Mouse (Mus musculus) stomach, postnatal 0 days (tissue): ENCODE results near the gene Fto. TPM values are rescaled to one million over a fixed set of nuclear protein-coding genes. Genes with fewer than 3 reads are reported as not detected.

Experiments used
- ATAC-seq: fragments of 200-750 bp; cut with Nextera tagmentation; 2 replicates; pipeline ENCODE4 v1.8.0; 2017; ENCODE audit not compliant: low FRiP score, low TSS enrichment
- DNase-seq: peaks from one replicate; pipeline ENCODE4 v3.0.0-alpha.2; 2016; ENCODE audit warnings: low spot score
- H3K27ac ChIP-seq: fragments of 300-500 bp; sonication (generic); replicated peaks from 2 replicates; pipeline ENCODE4 v1.5.1; 2014; ENCODE audit warnings: mild to moderate bottlenecking, control low read depth
- H3K27me3 ChIP-seq: fragments of 300-500 bp; sonication (generic); 2 replicates; pipeline ENCODE4 v1.6.1; 2014; ENCODE audit warnings: low read length; ENCODE audit not compliant: control insufficient read depth, insufficient read depth
- H3K36me3 ChIP-seq: fragments of 300-500 bp; sonication (generic); 2 replicates; pipeline ENCODE4 v1.6.1; 2014; ENCODE audit warnings: low read length, mixed read lengths; ENCODE audit not compliant: control insufficient read depth, insufficient read depth
- H3K4me1 ChIP-seq: fragments of 300-500 bp; sonication (generic); replicated peaks from 2 replicates; pipeline ENCODE4 v1.6.1; 2014; ENCODE audit warnings: antibody characterized with exemption; ENCODE audit not compliant: control insufficient read depth, insufficient read depth
- H3K4me2 ChIP-seq: fragments of 300-500 bp; sonication (generic); replicated peaks from 2 replicates; pipeline ENCODE4 v1.6.1; 2014; ENCODE audit warnings: low read depth, mild to moderate bottlenecking, control low read depth, moderate library complexity
- H3K4me3 ChIP-seq: fragments of 300-500 bp; sonication (generic); 2 replicates; pipeline ENCODE4 v1.5.1; 2014; ENCODE audit warnings: low read depth, low read length, control low read depth
- H3K9ac ChIP-seq: fragments of 300-500 bp; sonication (generic); 2 replicates; pipeline ENCODE4 v1.6.1; 2014; ENCODE audit warnings: mild to moderate bottlenecking, low read length, control low read depth, mixed read lengths
- H3K9me3 ChIP-seq: fragments of 300-500 bp; sonication (generic); 2 replicates; pipeline ENCODE4 v1.6.1; 2016; ENCODE audit warnings: low read length; ENCODE audit not compliant: control insufficient read depth
- CTCF ChIP-seq: IDR thresholded peaks from 2 replicates; pipeline ENCODE4 v1.5.1; 2016; ENCODE audit warnings: antibody characterized with exemption, low read depth, mild to moderate bottlenecking, moderate library complexity
- EP300 ChIP-seq: optimal IDR thresholded peaks from 2 replicates; pipeline ENCODE3; 2016; ENCODE audit warnings: antibody characterized with exemption
- WGBS: fragments of 180-500 bp; shearing (Covaris S2); extraction: QIAGEN DNeasy Blood & Tissue Kit; methylation state at CpG from one replicate; pipeline ENCODE4 v1.1.7; 2014; 5-methylcytosine and 5-hydroxymethylcytosine counted together
- polyA plus RNA-seq: library from polyadenylated mRNA; unstranded; fragments of >200 nt; fragmentation: Nextera tagmentation; extraction: Ambion mirVana; gene quantifications from 2 replicates; pipeline ENCODE4 v1.2.1, GENCODE M21; 2015

Fto gene
- polyA plus RNA-seq, 1 experiment from 2014 or later = 25.7 TPM

- H3K9ac ChIP-seq = no peak overlapping the region
- no peak for DNase-seq
- 74% methylated on average over 8 of the region's 8 CpGs for WGBS
Measured at GRCm38 (mm10) chr8:91509206-91509899, 196.0 kb downstream of the Fto start.

GRCm38 (mm10) chr8:91509900-91510260 lies 196.6 kb downstream of the Fto start:
- TF ChIP-seq CTCF = no peak

More at GRCm38 (mm10) chr8:91509206-91509899, 196.0 kb downstream of the Fto start:
- no peak for TF ChIP-seq CTCF
- no peak for TF ChIP-seq EP300
- no peak overlapping the region for H3K4me2 ChIP-seq
- ATAC-seq = no peak
- H3K27me3 ChIP-seq = no peaks in the 10 kb centered on the region
- H3K4me1 ChIP-seq = peaks cover 19% of the 10 kb centered on the region
- H3K9me3 ChIP-seq = no peaks in the 10 kb centered on the region
- H3K36me3 ChIP-seq = no peaks in the 10 kb centered on the region
- no peak overlapping the region for H3K4me3 ChIP-seq
- no peak overlapping the region for H3K27ac ChIP-seq

GRCm38 (mm10) chr8:91510716-91511115 lies 197.4 kb downstream of the Fto start:
- peaks cover 12% of the 10 kb centered on the region for H3K4me1 ChIP-seq
- H3K27me3 ChIP-seq = no peaks in the 10 kb centered on the region
- 60% methylated on average over 5 of the region's 5 CpGs for WGBS
- H3K9me3 ChIP-seq = no peaks in the 10 kb centered on the region
- H3K36me3 ChIP-seq = no peaks in the 10 kb centered on the region
- H3K4me2 ChIP-seq = no peak overlapping the region
- no peak overlapping the region for H3K9ac ChIP-seq
- no peak for TF ChIP-seq CTCF
- TF ChIP-seq EP300 = no peak
- H3K27ac ChIP-seq = no peak overlapping the region
- H3K4me3 ChIP-seq = no peak overlapping the region
- no peak for ATAC-seq
- no peak for DNase-seq

More at GRCm38 (mm10) chr8:91509900-91510260, 196.6 kb downstream of the Fto start:
- ATAC-seq (no peak), DNase-seq (no peak)
- H3K27me3 ChIP-seq = no peaks in the 10 kb centered on the region
- no peak overlapping the region for H3K9ac ChIP-seq
- H3K4me1 ChIP-seq = peaks cover 15% of the 10 kb centered on the region
- H3K36me3 ChIP-seq = no peaks in the 10 kb centered on the region
- no peak overlapping the region for H3K4me3 ChIP-seq
- WGBS = 63% methylated on average over 6 of the region's 6 CpGs
- H3K9me3 ChIP-seq = no peaks in the 10 kb centered on the region
- no peak overlapping the region for H3K4me2 ChIP-seq
- no peak overlapping the region for H3K27ac ChIP-seq

GRCm38 (mm10) chr8:91511943-91512342 lies 198.6 kb downstream of the Fto start:
- Histone ChIP-seq H3K36me3 (no peaks in the 10 kb centered on the region), H3K27me3 (no peaks in the 10 kb centered on the region), H3K9ac (no peak overlapping the region), H3K4me1 (peaks cover 10% of the 10 kb centered on the region; the same call in 1 of the 2 replicates), H3K4me3 (no peak overlapping the region), H3K9me3 (no peaks in the 10 kb centered on the region), H3K27ac (no peak overlapping the region), H3K4me2 (no peak overlapping the region)
- TF ChIP-seq CTCF (no peak), EP300 (no peak)
- no peak for ATAC-seq
- WGBS = 89% methylated on average over 4 of the region's 4 CpGs
- no peak for DNase-seq

GRCm38 (mm10) chr8:91514752-91515478 lies 201.6 kb downstream of the Fto start:
- H3K4me2 ChIP-seq = no peak overlapping the region
- H3K27me3 ChIP-seq = no peaks in the 10 kb centered on the region
- no peak overlapping the region for H3K27ac ChIP-seq
- H3K9me3 ChIP-seq = no peaks in the 10 kb centered on the region
- DNase-seq (no peak), ATAC-seq (no peak)
- H3K4me3 ChIP-seq = no peak overlapping the region
- TF ChIP-seq EP300 = no peak
- no peak for TF ChIP-seq CTCF
- no peak overlapping the region for H3K9ac ChIP-seq
- no peaks in the 10 kb centered on the region for H3K36me3 ChIP-seq
- no peaks in the 10 kb centered on the region for H3K4me1 ChIP-seq
- 76% methylated on average over 16 of the region's 16 CpGs for WGBS

- 67% methylated on average over 7 of the region's 7 CpGs for WGBS
- no peak overlapping the region for H3K4me2 ChIP-seq
- no peaks in the 10 kb centered on the region for H3K36me3 ChIP-seq
- no peaks in the 10 kb centered on the region for H3K27me3 ChIP-seq
- H3K4me1 ChIP-seq = no peaks in the 10 kb centered on the region
- H3K27ac ChIP-seq = no peak overlapping the region
- ATAC-seq (no peak), DNase-seq (no peak)
- no peak overlapping the region for H3K4me3 ChIP-seq
- no peak overlapping the region for H3K9ac ChIP-seq
- no peak for TF ChIP-seq EP300
- H3K9me3 ChIP-seq = no peaks in the 10 kb centered on the region
Measured at GRCm38 (mm10) chr8:91516422-91516821, 203.1 kb downstream of the Fto start.
